Mouse (Mus musculus) hindbrain, embryonic 15.5 days (tissue): ENCODE measurements around the gene Gm20458. TPM values are rescaled to one million over a fixed set of nuclear protein-coding genes. Genes with fewer than 3 reads are reported as not detected.

ENCODE experiments used
- ATAC-seq: fragments of 200-750 bp; cut with Nextera tagmentation; 2 replicates; pipeline ENCODE4 v1.8.0; 2017; ENCODE audit warnings: low read depth, moderate number of reproducible peaks, moderate TSS enrichment; ENCODE audit not compliant: low FRiP score
- H3K27ac ChIP-seq: fragments of 300-500 bp; sonication (generic); replicated peaks from 2 replicates; pipeline ENCODE4 v1.5.1; 2015; ENCODE audit warnings: mild to moderate bottlenecking, inconsistent platforms
- H3K27me3 ChIP-seq: fragments of 300-500 bp; sonication (generic); 2 replicates; pipeline ENCODE4 v1.6.1; 2015; ENCODE audit warnings: control low read depth, inconsistent platforms
- H3K36me3 ChIP-seq: fragments of 300-500 bp; sonication (generic); 2 replicates; pipeline ENCODE4 v1.6.1; 2015; ENCODE audit warnings: control low read depth, inconsistent platforms
- H3K4me1 ChIP-seq: fragments of 300-500 bp; sonication (generic); replicated peaks from 2 replicates; pipeline ENCODE4 v1.6.1; 2015; ENCODE audit warnings: control low read depth, inconsistent platforms
- H3K4me2 ChIP-seq: fragments of 300-500 bp; sonication (generic); 2 replicates; pipeline ENCODE4 v1.6.1; 2015; ENCODE audit warnings: moderate library complexity, mild to moderate bottlenecking, inconsistent platforms
- H3K4me3 ChIP-seq: fragments of 300-500 bp; sonication (generic); 2 replicates; pipeline ENCODE4 v1.5.1; 2015; ENCODE audit warnings: mild to moderate bottlenecking, inconsistent platforms
- H3K9ac ChIP-seq: fragments of 300-500 bp; sonication (generic); 2 replicates; pipeline ENCODE4 v1.6.1; 2015; ENCODE audit warnings: inconsistent platforms
- H3K9me3 ChIP-seq: fragments of 300-500 bp; sonication (generic); 2 replicates; pipeline ENCODE4 v1.6.1; 2016; ENCODE audit warnings: control low read depth, inconsistent platforms
- WGBS: fragments of 180-500 bp; shearing (Covaris S2); methylation state at CpG from one replicate; pipeline ENCODE4 v1.1.7; 2015; 5-methylcytosine and 5-hydroxymethylcytosine counted together
- polyA plus RNA-seq: library from polyadenylated mRNA; unstranded; fragments of >200 nt; fragmentation: Nextera tagmentation; extraction: Ambion mirVana; gene quantifications from 2 replicates; pipeline ENCODE4 v1.2.1, GENCODE M21; 2015

Gene Gm20458
- polyA plus RNA-seq, 1 experiment from 2014 or later = 6.6 TPM

GRCm38 (mm10) chr2:164515897-164516296 is 55.1 kb downstream of the Gm20458 start:
- Histone ChIP-seq H3K27ac (no peak overlapping the region), H3K27me3 (no peaks in the 10 kb centered on the region), H3K4me1 (no peaks in the 10 kb centered on the region), H3K36me3 (no peaks in the 10 kb centered on the region), H3K4me3 (no peak overlapping the region), H3K9ac (no peak overlapping the region), H3K4me2 (no peak overlapping the region), H3K9me3 (no peaks in the 10 kb centered on the region)
- WGBS = 77% methylated on average over 9 of the region's 9 CpGs
- no peak for ATAC-seq

- Histone ChIP-seq H3K36me3 (no peaks in the 10 kb centered on the region), H3K9ac (no peak overlapping the region), H3K4me3 (no peak overlapping the region), H3K27ac (no peak overlapping the region), H3K27me3 (no peaks in the 10 kb centered on the region), H3K4me1 (no peaks in the 10 kb centered on the region), H3K9me3 (no peaks in the 10 kb centered on the region), H3K4me2 (no peak overlapping the region)
- ATAC-seq = no peak
- WGBS = 83% methylated on average over 11 of the region's 11 CpGs
Measured at GRCm38 (mm10) chr2:164516592-164516991, 55.8 kb downstream of the Gm20458 start.

- H3K27ac ChIP-seq = no peak overlapping the region
Measured at GRCm38 (mm10) chr2:164517485-164518221, 56.9 kb downstream of the Gm20458 start.

GRCm38 (mm10) chr2:164518266-164519170 is 57.8 kb downstream of the Gm20458 start:
- Histone ChIP-seq H3K36me3 (no peaks in the 10 kb centered on the region), H3K9me3 (no peaks in the 10 kb centered on the region), H3K4me2 (no peak overlapping the region), H3K27me3 (no peaks in the 10 kb centered on the region), H3K27ac (no peak overlapping the region), H3K4me3 (no peak overlapping the region), H3K9ac (no peak overlapping the region), H3K4me1 (no peaks in the 10 kb centered on the region)
- 60% methylated on average over 11 of the region's 11 CpGs for WGBS
- ATAC-seq = no peak

More at GRCm38 (mm10) chr2:164517485-164518221, 56.9 kb downstream of the Gm20458 start:
- ATAC-seq = no peak
- Histone ChIP-seq H3K27me3 (no peaks in the 10 kb centered on the region), H3K36me3 (no peaks in the 10 kb centered on the region), H3K4me2 (no peak overlapping the region), H3K9ac (no peak overlapping the region), H3K9me3 (no peaks in the 10 kb centered on the region), H3K4me3 (no peak overlapping the region), H3K4me1 (no peaks in the 10 kb centered on the region)
- 29% methylated on average over 10 of the region's 10 CpGs for WGBS

- no peaks in the 10 kb centered on the region for H3K36me3 ChIP-seq
- H3K4me3 ChIP-seq = no peak overlapping the region
- ATAC-seq = no peak
- no peak overlapping the region for H3K27ac ChIP-seq
- no peak overlapping the region for H3K9ac ChIP-seq
- 82% methylated on average over 6 of the region's 6 CpGs for WGBS
- no peaks in the 10 kb centered on the region for H3K9me3 ChIP-seq
- H3K4me2 ChIP-seq = no peak overlapping the region
- H3K4me1 ChIP-seq = no peaks in the 10 kb centered on the region
- no peaks in the 10 kb centered on the region for H3K27me3 ChIP-seq
Measured at GRCm38 (mm10) chr2:164519171-164519526, 58.4 kb downstream of the Gm20458 start.

- Histone ChIP-seq H3K9ac (no peak overlapping the region), H3K4me3 (no peak overlapping the region), H3K27ac (no peak overlapping the region), H3K36me3 (no peaks in the 10 kb centered on the region), H3K27me3 (no peaks in the 10 kb centered on the region), H3K4me1 (no peaks in the 10 kb centered on the region), H3K9me3 (no peaks in the 10 kb centered on the region), H3K4me2 (no peak overlapping the region)
- no peak for ATAC-seq
- WGBS = 15% methylated on average over 3 of the region's 3 CpGs
Measured at GRCm38 (mm10) chr2:164520782-164521181, 60.0 kb downstream of the Gm20458 start.

GRCm38 (mm10) chr2:164521841-164522240 is 61.1 kb downstream of the Gm20458 start:
- no peak overlapping the region for H3K27ac ChIP-seq
- H3K4me3 ChIP-seq = no peak overlapping the region
- 23% methylated on average over 11 of the region's 11 CpGs for WGBS
- H3K27me3 ChIP-seq = no peaks in the 10 kb centered on the region
- H3K9me3 ChIP-seq = no peaks in the 10 kb centered on the region
- no peaks in the 10 kb centered on the region for H3K36me3 ChIP-seq
- no peak overlapping the region for H3K9ac ChIP-seq
- H3K4me1 ChIP-seq = no peaks in the 10 kb centered on the region
- ATAC-seq = no peak
- no peak overlapping the region for H3K4me2 ChIP-seq

- no peak overlapping the region for H3K4me2 ChIP-seq
- H3K9me3 ChIP-seq = no peaks in the 10 kb centered on the region
- no peak overlapping the region for H3K9ac ChIP-seq
- WGBS = 40% methylated on average over 8 of the region's 8 CpGs
- no peaks in the 10 kb centered on the region for H3K27me3 ChIP-seq
- no peak for ATAC-seq
- no peak overlapping the region for H3K4me3 ChIP-seq
- H3K27ac ChIP-seq = no peak overlapping the region
- no peaks in the 10 kb centered on the region for H3K4me1 ChIP-seq
- H3K36me3 ChIP-seq = no peaks in the 10 kb centered on the region
Measured at GRCm38 (mm10) chr2:164522280-164522679, 61.5 kb downstream of the Gm20458 start.

GRCm38 (mm10) chr2:164523301-164523773 is 62.6 kb downstream of the Gm20458 start:
- no peaks in the 10 kb centered on the region for H3K4me1 ChIP-seq
- no peaks in the 10 kb centered on the region for H3K36me3 ChIP-seq
- H3K9me3 ChIP-seq = no peaks in the 10 kb centered on the region
- H3K27ac ChIP-seq = no peak overlapping the region
- H3K27me3 ChIP-seq = no peaks in the 10 kb centered on the region
- no peak overlapping the region for H3K4me2 ChIP-seq
- 81% methylated on average over 10 of the region's 10 CpGs for WGBS
- H3K4me3 ChIP-seq = no peak overlapping the region
- no peak overlapping the region for H3K9ac ChIP-seq
- ATAC-seq = no peak

GRCm38 (mm10) chr2:164528557-164528956 is 67.8 kb downstream of the Gm20458 start:
- no peaks in the 10 kb centered on the region for H3K27me3 ChIP-seq
- no peak overlapping the region for H3K9ac ChIP-seq
- no peak overlapping the region for H3K4me2 ChIP-seq
- 81% methylated on average over 5 of the region's 5 CpGs for WGBS
- no peak overlapping the region for H3K27ac ChIP-seq
- H3K4me1 ChIP-seq = no peaks in the 10 kb centered on the region
- no peak overlapping the region for H3K4me3 ChIP-seq
- H3K9me3 ChIP-seq = no peaks in the 10 kb centered on the region
- H3K36me3 ChIP-seq = no peaks in the 10 kb centered on the region
- no peak for ATAC-seq

- no peaks in the 10 kb centered on the region for H3K36me3 ChIP-seq
- H3K27ac ChIP-seq = no peak overlapping the region
- no peaks in the 10 kb centered on the region for H3K4me1 ChIP-seq
- no peak overlapping the region for H3K4me3 ChIP-seq
- no peaks in the 10 kb centered on the region for H3K27me3 ChIP-seq
- WGBS = 8% methylated on average over 3 of the region's 3 CpGs
- ATAC-seq = no peak
- H3K4me2 ChIP-seq = no peak overlapping the region
- no peaks in the 10 kb centered on the region for H3K9me3 ChIP-seq
- H3K9ac ChIP-seq = no peak overlapping the region
Measured at GRCm38 (mm10) chr2:164531169-164531568, 70.4 kb downstream of the Gm20458 start.

GRCm38 (mm10) chr2:164534315-164534714 is 73.5 kb downstream of the Gm20458 start:
- Histone ChIP-seq H3K4me1 (no peaks in the 10 kb centered on the region), H3K36me3 (no peaks in the 10 kb centered on the region), H3K4me2 (no peak overlapping the region), H3K27ac (no peak overlapping the region), H3K9ac (no peak overlapping the region), H3K9me3 (no peaks in the 10 kb centered on the region), H3K4me3 (no peak overlapping the region), H3K27me3 (no peaks in the 10 kb centered on the region)
- WGBS = 73% methylated on average over 10 of the region's 10 CpGs
- ATAC-seq = no peak
